Mouse (Mus musculus) liver, embryonic 15.5 days (tissue): Measurements from ENCODE around the gene Rgs16. TPM values are rescaled to one million over a fixed set of nuclear protein-coding genes. Genes with fewer than 3 reads are reported as not detected.

Experiments
- ATAC-seq: fragments of 200-750 bp; cut with Nextera tagmentation; 2 replicates; pipeline ENCODE4 v1.8.0; 2017; ENCODE audit warnings: moderate number of reproducible peaks, mild to moderate bottlenecking, moderate library complexity; ENCODE audit not compliant: insufficient read depth
- H3K27ac ChIP-seq: fragments of 300-500 bp; sonication (generic); replicated peaks from 2 replicates; pipeline ENCODE4 v1.5.1; 2015; ENCODE audit warnings: mild to moderate bottlenecking, inconsistent platforms
- H3K27me3 ChIP-seq: fragments of 300-500 bp; sonication (generic); 2 replicates; pipeline ENCODE4 v1.6.1; 2015; ENCODE audit warnings: mild to moderate bottlenecking, inconsistent platforms
- H3K36me3 ChIP-seq: fragments of 300-500 bp; sonication (generic); replicated peaks from 2 replicates; pipeline ENCODE4 v1.6.1; 2015; ENCODE audit warnings: moderate library complexity, mild to moderate bottlenecking, inconsistent platforms
- H3K4me1 ChIP-seq: fragments of 300-500 bp; sonication (generic); replicated peaks from 2 replicates; pipeline ENCODE4 v1.6.1; 2015; ENCODE audit warnings: inconsistent platforms
- H3K4me2 ChIP-seq: fragments of 300-500 bp; sonication (generic); 2 replicates; pipeline ENCODE4 v1.6.1; 2015; ENCODE audit warnings: moderate library complexity, mild to moderate bottlenecking, inconsistent platforms
- H3K4me3 ChIP-seq: fragments of 300-500 bp; sonication (generic); replicated peaks from 2 replicates; pipeline ENCODE4 v1.5.1; 2015; ENCODE audit warnings: mild to moderate bottlenecking, inconsistent platforms
- H3K9ac ChIP-seq: fragments of 300-500 bp; sonication (generic); 2 replicates; pipeline ENCODE4 v1.6.1; 2015; ENCODE audit warnings: moderate library complexity, mild to moderate bottlenecking, inconsistent platforms
- H3K9me3 ChIP-seq: fragments of 300-500 bp; sonication (generic); replicated peaks from 2 replicates; pipeline ENCODE4 v1.6.1; 2016; ENCODE audit warnings: inconsistent platforms
- WGBS: fragments of 180-500 bp; shearing (Covaris S2); methylation state at CpG from one replicate; pipeline ENCODE4 v1.1.7; 2015; ENCODE audit warnings: mixed read lengths; ENCODE audit not compliant: insufficient replicate concordance; 5-methylcytosine and 5-hydroxymethylcytosine counted together
- polyA plus RNA-seq: library from polyadenylated mRNA; unstranded; fragments of >200 nt; fragmentation: Nextera tagmentation; extraction: Ambion mirVana; gene quantifications from 2 replicates; pipeline ENCODE4 v1.2.1, GENCODE M21; 2015

The Rgs16 gene
- polyA plus RNA-seq, 1 experiment from 2014 or later, result 1.1 TPM

DNA sequence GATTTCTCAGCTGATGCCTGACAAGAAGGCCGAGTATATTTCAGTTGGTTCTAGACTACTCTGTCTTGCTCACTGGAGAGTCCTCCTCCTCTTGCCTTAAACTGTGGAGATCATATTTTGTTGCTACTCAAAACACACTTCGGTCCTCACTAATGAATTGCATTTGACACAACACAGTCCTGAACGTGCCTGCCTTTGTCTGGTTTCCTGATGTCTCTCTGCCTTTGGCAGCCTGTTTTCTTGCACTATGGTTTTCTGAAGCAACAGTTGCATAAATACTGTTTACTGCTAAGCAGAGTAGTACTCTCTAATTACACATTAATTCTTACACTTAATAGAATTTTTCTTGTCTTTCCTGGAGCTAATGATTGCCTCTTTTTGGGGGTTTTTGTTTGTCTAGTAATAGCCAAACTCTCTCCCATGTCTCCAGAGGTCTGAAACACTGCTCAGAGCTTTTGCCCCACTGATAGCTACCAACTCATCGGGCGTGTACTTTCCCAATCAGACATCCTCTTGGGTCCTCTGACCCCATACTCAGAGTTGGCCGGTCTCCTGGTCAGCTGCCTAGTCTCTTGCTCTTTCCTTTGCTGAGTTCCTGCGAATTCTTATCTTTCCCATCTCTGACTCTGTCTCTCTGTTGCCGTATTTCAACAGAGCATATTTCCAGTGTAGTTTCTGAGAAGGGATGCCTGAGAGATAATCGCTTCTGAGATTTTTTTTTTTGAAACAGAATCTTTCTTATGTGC is 18.4 kb upstream of the Rgs16 start:
- Histone ChIP-seq H3K4me3 (no peak overlapping the region), H3K9me3 (no peaks in the 10 kb centered on the region), H3K4me2 (no peak overlapping the region), H3K27me3 (no peaks in the 10 kb centered on the region), H3K9ac (no peak overlapping the region), H3K27ac (no peak overlapping the region), H3K36me3 (no peaks in the 10 kb centered on the region), H3K4me1 (no peaks in the 10 kb centered on the region)
- WGBS, result 56% methylated on average over 9 of the region's 9 CpGs
- no peak for ATAC-seq

DNA sequence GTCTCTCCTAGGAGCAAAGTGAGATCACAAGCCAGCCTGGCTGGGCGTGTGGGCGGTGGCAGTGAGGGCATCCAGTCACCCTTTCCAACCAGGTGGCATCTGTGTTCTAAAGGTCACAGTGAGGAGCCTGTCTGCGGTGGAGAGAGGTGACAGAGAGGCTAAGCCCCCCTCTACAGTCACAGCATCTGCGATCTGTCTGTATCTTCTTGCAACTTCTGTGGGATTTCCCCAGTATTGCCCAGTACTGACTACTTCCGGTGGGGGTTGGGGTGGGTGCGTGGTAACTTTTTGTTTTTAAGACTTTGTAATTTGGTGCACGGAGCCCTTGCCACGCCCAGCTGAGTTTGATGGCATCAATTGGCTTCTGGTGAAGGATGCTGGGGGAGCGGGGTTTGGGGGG is 16.7 kb upstream of the Rgs16 start:
- Histone ChIP-seq H3K36me3 (no peaks in the 10 kb centered on the region), H3K9me3 (no peaks in the 10 kb centered on the region), H3K27me3 (no peaks in the 10 kb centered on the region), H3K4me1 (no peaks in the 10 kb centered on the region), H3K27ac (no peak overlapping the region), H3K9ac (no peak overlapping the region), H3K4me3 (no peak overlapping the region), H3K4me2 (no peak overlapping the region)
- ATAC-seq, result no peak
- WGBS, result 61% methylated on average over 9 of the region's 9 CpGs

DNA sequence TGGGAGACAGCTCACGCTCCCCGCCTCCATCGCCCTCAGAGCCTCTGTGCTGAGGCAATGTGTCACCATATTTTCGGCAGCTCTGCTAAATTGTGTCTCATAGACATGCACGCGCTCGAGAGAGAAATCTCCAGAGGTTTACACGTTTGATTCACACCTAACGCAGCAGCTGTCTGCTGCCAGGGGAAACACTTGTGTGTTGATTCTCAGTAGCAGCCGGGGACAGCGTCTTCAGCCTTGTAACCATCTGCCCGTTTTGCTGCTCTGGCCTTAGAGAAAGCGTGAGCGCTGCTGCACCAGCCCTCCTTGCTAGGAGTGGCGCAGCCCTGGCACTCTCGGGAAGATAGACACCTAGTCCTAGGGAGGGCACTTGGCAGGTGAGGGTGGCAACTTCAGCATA is 13.5 kb upstream of the Rgs16 start:
- no peak overlapping the region for H3K4me2 ChIP-seq
- no peaks in the 10 kb centered on the region for H3K27me3 ChIP-seq
- H3K9me3 ChIP-seq, result no peaks in the 10 kb centered on the region
- no peak for ATAC-seq
- no peaks in the 10 kb centered on the region for H3K4me1 ChIP-seq
- no peaks in the 10 kb centered on the region for H3K36me3 ChIP-seq
- H3K9ac ChIP-seq, result no peak overlapping the region
- no peak overlapping the region for H3K4me3 ChIP-seq
- 74% methylated on average over 16 of the region's 16 CpGs for WGBS
- no peak overlapping the region for H3K27ac ChIP-seq

DNA sequence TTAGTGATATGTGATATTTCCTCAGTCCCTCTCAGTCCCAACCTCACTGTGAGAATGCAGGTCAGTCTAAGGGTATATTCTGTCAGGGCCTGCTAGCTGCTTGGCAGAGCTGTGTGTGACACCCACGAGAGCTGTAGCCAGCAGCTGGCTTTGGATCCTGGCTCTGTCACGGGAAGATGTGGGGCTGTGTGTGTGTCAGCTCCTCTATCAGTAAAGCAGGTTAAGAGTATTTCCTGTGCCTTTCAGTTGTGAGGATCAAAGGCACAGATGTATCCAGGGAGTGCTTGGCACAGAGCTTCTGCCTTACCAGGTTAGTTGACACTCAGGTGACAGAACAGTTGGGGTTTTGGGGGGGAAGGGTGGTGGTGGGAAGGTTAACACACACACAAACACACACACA is 10.3 kb upstream of the Rgs16 start:
- Histone ChIP-seq H3K9me3 (no peaks in the 10 kb centered on the region), H3K27ac (no peak overlapping the region), H3K9ac (no peak overlapping the region), H3K4me1 (no peaks in the 10 kb centered on the region), H3K27me3 (no peaks in the 10 kb centered on the region), H3K36me3 (no peaks in the 10 kb centered on the region), H3K4me2 (no peak overlapping the region), H3K4me3 (no peak overlapping the region)
- no peak for ATAC-seq
- WGBS, result 24% methylated on average over 2 of the region's 2 CpGs

DNA sequence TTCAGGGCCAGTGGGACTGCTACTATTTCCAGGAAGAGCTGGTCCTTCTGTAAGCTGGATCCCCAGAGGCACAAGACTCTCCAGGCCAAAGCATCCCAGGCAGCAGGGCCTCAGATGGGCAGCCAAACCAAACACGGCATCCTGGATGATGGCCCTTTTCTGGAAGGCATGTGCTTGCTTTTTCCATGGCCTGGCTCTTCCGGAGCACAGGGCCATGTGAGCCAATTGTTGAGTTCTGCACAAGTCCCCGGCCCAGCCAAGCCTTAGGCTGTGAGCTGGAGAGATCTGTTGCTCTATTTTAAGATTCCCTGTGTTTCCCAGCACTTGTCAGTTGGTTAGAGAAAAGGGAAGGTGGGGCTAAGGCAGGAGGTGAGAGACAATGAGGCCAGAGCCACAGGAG is 9.5 kb upstream of the Rgs16 start:
- no peak overlapping the region for H3K4me3 ChIP-seq
- 37% methylated on average over 3 of the region's 3 CpGs for WGBS
- H3K9me3 ChIP-seq, result no peaks in the 10 kb centered on the region
- H3K27me3 ChIP-seq, result no peaks in the 10 kb centered on the region
- H3K4me2 ChIP-seq, result no peak overlapping the region
- no peaks in the 10 kb centered on the region for H3K36me3 ChIP-seq
- H3K27ac ChIP-seq, result no peak overlapping the region
- no peaks in the 10 kb centered on the region for H3K4me1 ChIP-seq
- no peak overlapping the region for H3K9ac ChIP-seq
- ATAC-seq, result no peak

DNA sequence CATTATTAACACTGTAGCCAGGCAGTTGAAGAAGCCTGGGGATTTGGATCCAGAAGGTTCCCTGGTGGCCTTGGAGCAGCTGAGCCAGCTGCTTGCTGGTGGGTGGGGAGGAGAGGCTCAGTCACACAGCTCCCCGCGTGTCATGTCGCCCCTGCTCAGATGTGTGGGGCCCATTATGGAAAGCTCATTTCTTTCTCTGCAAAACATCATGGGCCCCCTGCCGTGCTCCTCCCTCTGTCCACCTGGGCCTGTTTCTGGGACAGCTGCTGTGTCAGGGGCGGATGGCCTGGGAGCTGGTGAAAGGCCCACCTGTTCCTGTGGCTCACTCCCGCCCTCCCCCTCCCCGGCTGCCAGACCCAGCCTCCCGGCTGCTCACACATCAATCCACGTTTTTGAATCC is 7.0 kb upstream of the Rgs16 start:
- no peak for ATAC-seq
- WGBS, result 57% methylated on average over 9 of the region's 9 CpGs
- Histone ChIP-seq H3K4me3 (no peak overlapping the region), H3K9ac (no peak overlapping the region), H3K36me3 (no peaks in the 10 kb centered on the region), H3K27ac (no peak overlapping the region), H3K9me3 (no peaks in the 10 kb centered on the region), H3K4me2 (no peak overlapping the region), H3K27me3 (peaks cover 6% of the 10 kb centered on the region), H3K4me1 (no peaks in the 10 kb centered on the region)

DNA sequence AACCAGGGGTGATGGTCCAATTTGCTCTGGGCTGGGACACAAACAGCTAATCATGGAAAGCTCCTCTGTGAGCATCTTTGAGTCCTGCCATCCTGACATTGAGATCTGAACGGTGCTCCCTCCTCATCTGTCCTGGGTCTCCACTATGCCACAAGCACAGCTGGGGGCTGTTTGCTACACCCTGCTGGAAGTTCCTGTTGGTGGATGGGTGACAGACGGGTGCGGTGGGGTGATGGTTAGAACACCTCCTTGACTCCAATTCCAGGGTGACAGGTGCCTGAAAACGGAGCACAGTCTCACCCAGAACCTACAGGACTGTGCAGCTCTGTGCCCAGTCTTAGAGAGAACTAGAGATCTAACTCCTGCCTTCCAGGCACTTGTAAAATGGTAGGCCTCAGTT is 5.3 kb upstream of the Rgs16 start:
- no peak for ATAC-seq
- no peaks in the 10 kb centered on the region for H3K9me3 ChIP-seq
- no peaks in the 10 kb centered on the region for H3K36me3 ChIP-seq
- WGBS, result 52% methylated on average over 4 of the region's 4 CpGs
- H3K27ac ChIP-seq, result no peak overlapping the region
- no peaks in the 10 kb centered on the region for H3K4me1 ChIP-seq
- no peak overlapping the region for H3K4me3 ChIP-seq
- no peak overlapping the region for H3K9ac ChIP-seq
- H3K27me3 ChIP-seq, result peaks cover 23% of the 10 kb centered on the region
- no peak overlapping the region for H3K4me2 ChIP-seq

DNA sequence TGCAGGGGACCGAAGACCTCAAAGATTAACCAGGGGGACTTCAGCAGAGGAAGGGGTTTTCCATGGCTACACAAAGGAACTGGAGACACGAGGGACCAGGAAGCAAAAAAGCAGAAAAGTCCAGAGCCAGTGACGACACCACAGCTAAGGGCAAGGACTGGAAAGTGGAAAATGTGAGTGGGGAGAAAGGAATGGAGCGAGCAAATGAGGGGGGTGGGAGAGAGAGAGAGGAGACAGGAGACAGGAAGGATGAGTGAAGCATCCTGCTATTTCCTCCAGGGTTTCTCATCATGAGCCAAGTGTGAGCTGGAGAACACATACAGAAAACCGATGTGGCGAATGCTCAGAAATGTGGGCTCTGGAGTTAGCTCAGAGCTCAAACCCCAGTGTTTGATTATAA is 4.1 kb upstream of the Rgs16 start:
- H3K4me2 ChIP-seq, result no peak overlapping the region
- no peak for ATAC-seq
- no peak overlapping the region for H3K27ac ChIP-seq
- 0 out of 2 replicates have a peak, but pooled peaks cover 4% of the 10 kb centered on the region for H3K4me1 ChIP-seq
- peaks cover 35% of the 10 kb centered on the region for H3K27me3 ChIP-seq
- no peak overlapping the region for H3K9ac ChIP-seq
- no peaks in the 10 kb centered on the region for H3K9me3 ChIP-seq
- WGBS, result 40% methylated on average over 6 of the region's 6 CpGs
- no peaks in the 10 kb centered on the region for H3K36me3 ChIP-seq
- H3K4me3 ChIP-seq, result no peak overlapping the region

DNA sequence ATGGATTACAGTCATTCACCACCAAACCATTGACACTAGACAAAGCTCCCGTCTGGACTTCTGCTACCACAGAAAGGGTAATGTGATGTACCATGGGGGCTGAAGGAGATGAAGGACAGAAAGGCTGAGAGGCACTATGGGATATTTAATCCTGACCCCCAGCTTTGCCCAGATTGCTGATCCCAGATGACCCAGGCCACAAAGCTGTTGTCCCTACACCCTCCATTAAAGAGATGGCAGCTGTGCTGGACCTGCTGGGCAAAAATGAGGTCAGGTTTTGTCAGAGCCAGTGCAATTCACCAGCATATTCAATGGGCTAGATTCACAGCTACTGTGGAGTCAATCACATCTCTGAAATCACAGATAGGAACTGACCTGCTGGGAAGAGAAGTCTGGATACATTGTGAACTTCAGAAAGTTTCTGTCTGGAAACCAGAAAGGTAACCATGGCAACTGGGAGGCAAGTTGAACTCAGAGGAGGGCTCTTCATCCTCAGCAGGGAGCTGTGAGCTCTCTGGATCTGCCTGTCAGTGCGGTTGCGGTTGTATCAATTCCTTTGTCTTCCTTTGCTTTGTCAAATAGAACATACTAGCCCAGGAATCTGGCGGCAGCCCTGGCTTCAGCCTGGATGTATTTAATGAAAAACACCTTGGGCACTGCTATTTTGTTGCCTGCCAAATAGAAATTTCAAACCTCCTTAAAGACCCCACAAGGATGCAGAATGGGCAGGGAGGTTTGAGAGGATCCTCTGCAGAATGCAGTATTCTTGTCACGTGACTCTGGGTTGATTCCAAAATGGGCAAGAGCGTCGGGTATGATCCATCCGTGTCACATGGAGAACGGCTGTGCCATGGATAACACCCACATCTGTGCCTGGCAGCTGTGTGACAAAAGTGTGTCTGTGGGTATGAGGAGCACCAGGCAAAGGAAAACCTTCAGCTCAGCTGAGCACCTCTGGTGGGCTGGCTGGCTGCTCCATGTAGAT is 2.8 kb upstream of the Rgs16 start:
- Histone ChIP-seq H3K27me3 (peaks cover 46% of the 10 kb centered on the region), H3K9me3 (no peaks in the 10 kb centered on the region), H3K4me1 (0 out of 2 replicates have a peak, but pooled peaks cover 4% of the 10 kb centered on the region), H3K36me3 (no peaks in the 10 kb centered on the region), H3K9ac (no peak overlapping the region), H3K4me3 (no peak overlapping the region), H3K27ac (no peak overlapping the region), H3K4me2 (no peak overlapping the region)
- no peak for ATAC-seq
- 46% methylated on average over 9 of the region's 9 CpGs for WGBS

DNA sequence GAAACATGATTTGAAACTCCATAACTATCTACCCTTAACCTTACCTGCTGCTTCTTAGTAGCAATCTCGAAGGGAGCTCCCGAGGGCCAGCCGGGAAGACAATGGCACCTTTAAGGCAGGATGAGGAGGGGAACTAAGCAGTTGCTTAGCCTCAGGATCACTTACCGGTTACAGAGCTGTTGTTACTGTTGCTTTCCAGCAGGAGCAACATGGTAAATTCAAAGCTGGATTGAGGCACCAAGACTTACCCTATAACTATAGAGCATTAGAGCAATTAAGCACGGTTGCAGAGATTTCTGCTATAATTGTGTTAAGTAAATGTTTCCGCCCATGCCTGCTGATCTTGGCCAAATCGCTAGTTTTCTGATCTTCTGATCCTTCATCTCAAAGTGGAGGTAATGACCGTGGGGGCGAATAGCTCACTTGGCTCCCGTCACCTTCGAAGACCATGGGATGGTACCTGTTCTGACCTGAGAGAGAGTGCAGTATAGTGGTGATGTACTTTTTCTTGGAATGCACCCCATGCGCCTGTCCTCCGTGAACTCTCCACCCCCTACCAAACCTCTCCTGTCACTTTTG is 623 bp upstream of the Rgs16 start:
- no peaks in the 10 kb centered on the region for H3K36me3 ChIP-seq
- H3K27me3 ChIP-seq, result peaks cover 52% of the 10 kb centered on the region
- H3K4me2 ChIP-seq, result peak overlapping the region; percentile 54
- no peak overlapping the region for H3K4me3 ChIP-seq
- 0 out of 2 replicates have a peak, but pooled peaks cover 4% of the 10 kb centered on the region for H3K4me1 ChIP-seq
- no peak overlapping the region for H3K27ac ChIP-seq
- no peak for ATAC-seq
- H3K9ac ChIP-seq, result no peak overlapping the region
- WGBS, result 17% methylated on average over 13 of the region's 13 CpGs
- H3K9me3 ChIP-seq, result no peaks in the 10 kb centered on the region

DNA sequence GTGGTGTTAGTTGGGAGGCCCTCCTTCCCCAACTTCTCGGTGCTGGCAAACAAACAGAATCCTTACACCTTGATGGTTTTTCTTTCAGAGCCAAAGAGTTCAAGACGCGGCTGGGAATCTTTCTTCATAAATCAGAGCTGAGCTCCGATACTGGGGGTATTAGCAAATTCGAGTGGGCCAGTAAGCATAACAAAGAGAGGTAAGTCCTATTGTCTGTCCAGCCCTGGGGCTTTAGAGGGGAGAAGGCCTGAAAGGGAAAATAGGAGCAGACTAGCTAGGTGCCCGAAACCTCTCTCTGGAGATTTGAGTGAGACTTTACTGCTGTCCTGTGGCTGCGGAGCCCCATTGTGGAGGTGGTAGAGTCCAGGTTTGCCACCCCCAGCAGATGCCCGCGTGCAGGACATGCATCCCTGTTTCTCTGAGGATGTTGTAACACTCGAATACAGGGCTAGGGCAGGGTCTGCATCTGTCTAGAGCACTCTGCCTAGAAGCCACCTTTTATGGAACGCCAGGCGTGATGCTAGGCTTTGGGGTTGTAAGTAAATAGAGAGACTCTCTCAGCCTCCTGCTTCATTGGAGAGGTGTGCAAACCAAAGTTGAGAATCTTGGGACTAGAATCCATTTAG is 739 bp downstream of the Rgs16 start:
- H3K36me3 ChIP-seq, result no peaks in the 10 kb centered on the region
- peaks cover 53% of the 10 kb centered on the region for H3K27me3 ChIP-seq
- H3K27ac ChIP-seq, result no peak overlapping the region
- 36% methylated on average over 12 of the region's 12 CpGs for WGBS
- H3K4me2 ChIP-seq, result peak overlapping the region; percentile 54
- no peak for ATAC-seq
- no peaks in the 10 kb centered on the region for H3K9me3 ChIP-seq
- 0 out of 2 replicates have a peak, but pooled peaks cover 4% of the 10 kb centered on the region for H3K4me1 ChIP-seq
- peak overlapping the region; percentile 35 for H3K4me3 ChIP-seq
- H3K9ac ChIP-seq, result no peak overlapping the region
